Mouse (Mus musculus) heart, embryonic 11.5 days (tissue): ENCODE measurements around the gene Ssbp1. TPM values are rescaled to one million over a fixed set of nuclear protein-coding genes. Genes with fewer than 3 reads are reported as not detected.
A peak's percentile ranks its signal among the peaks of the same experiment; 100 is the strongest.

ENCODE experiments used
- ATAC-seq: fragments of 200-750 bp; cut with Nextera tagmentation; replicated peaks from 2 replicates; pipeline ENCODE4 v1.8.0; 2017; ENCODE audit warnings: moderate library complexity; ENCODE audit not compliant: insufficient number of reproducible peaks, low FRiP score, low TSS enrichment
- H3K27ac ChIP-seq: fragments of 300-500 bp; sonication (generic); 2 replicates; pipeline ENCODE4 v1.5.1; 2014; ENCODE audit warnings: mild to moderate bottlenecking, low read depth, low read length
- H3K27me3 ChIP-seq: fragments of 300-500 bp; sonication (generic); 2 replicates; pipeline ENCODE4 v1.6.1; 2014; ENCODE audit warnings: mild to moderate bottlenecking, low read length, mixed read lengths; ENCODE audit not compliant: control insufficient read depth, insufficient read depth
- H3K36me3 ChIP-seq: fragments of 300-500 bp; sonication (generic); 2 replicates; pipeline ENCODE4 v1.6.1; 2014; ENCODE audit warnings: mild to moderate bottlenecking, low read length, moderate library complexity, mixed read lengths; ENCODE audit not compliant: control insufficient read depth, insufficient read depth
- H3K4me1 ChIP-seq: fragments of 300-500 bp; sonication (generic); 2 replicates; pipeline ENCODE4 v1.6.1; 2014; ENCODE audit warnings: low read length; ENCODE audit not compliant: control insufficient read depth, insufficient read depth
- H3K4me2 ChIP-seq: fragments of 300-500 bp; sonication (generic); 2 replicates; pipeline ENCODE4 v1.6.1; 2014; ENCODE audit warnings: mild to moderate bottlenecking, moderate library complexity
- H3K4me3 ChIP-seq: fragments of 300-500 bp; sonication (generic); 2 replicates; pipeline ENCODE4 v1.5.1; 2014; ENCODE audit warnings: low read depth, low read length
- H3K9ac ChIP-seq: fragments of 300-500 bp; sonication (generic); 2 replicates; pipeline ENCODE4 v1.6.1; 2014; ENCODE audit warnings: mild to moderate bottlenecking, low read depth, low read length, moderate library complexity
- H3K9me3 ChIP-seq: fragments of 300-500 bp; sonication (generic); replicated peaks from 2 replicates; pipeline ENCODE4 v1.6.1; 2016; ENCODE audit warnings: low read length; ENCODE audit not compliant: control insufficient read depth
- WGBS: fragments of 180-500 bp; shearing (Covaris S2); extraction: QIAGEN DNeasy Blood & Tissue Kit; methylation state at CpG from one replicate; pipeline ENCODE4 v1.1.7; 2014; ENCODE audit not compliant: insufficient replicate concordance; 5-methylcytosine and 5-hydroxymethylcytosine counted together
- polyA plus RNA-seq: library from polyadenylated mRNA; unstranded; fragments of >200 nt; fragmentation: Nextera tagmentation; extraction: Ambion mirVana; gene quantifications from 2 replicates; pipeline ENCODE4 v1.2.1, GENCODE M21; 2014

The Ssbp1 gene
- polyA plus RNA-seq = 108 and 112 TPM in 2 replicates

GRCm38 (mm10) chr6:40470916-40471719 is at the start of gene Ssbp1:
Gene Ssbp1, plus strand, starts transcription at chr6:40471352.
- H3K9ac ChIP-seq = peak within 1 kb of the TSS; percentile 94
- WGBS = 1% methylated on average over 54 of the region's 54 CpGs
- H3K4me2 ChIP-seq = peak within 1 kb of the TSS; percentile 83
- H3K36me3 ChIP-seq = peaks cover 15% of the 10 kb centered on the region
- H3K4me3 ChIP-seq = peak within 1 kb of the TSS; percentile 80
- peaks cover 4% of the 10 kb centered on the region for H3K4me1 ChIP-seq
- ATAC-seq = peak; percentile 91
- no peaks in the 10 kb centered on the region for H3K27me3 ChIP-seq
- H3K27ac ChIP-seq = peak within 1 kb of the TSS; percentile 93
- H3K9me3 ChIP-seq = no peaks in the 10 kb centered on the region

- no peaks in the 10 kb centered on the region for H3K27me3 ChIP-seq
- H3K9me3 ChIP-seq = no peaks in the 10 kb centered on the region
- no peak overlapping the region for H3K4me3 ChIP-seq
- H3K9ac ChIP-seq = no peak overlapping the region
- no peaks in the 10 kb centered on the region for H3K4me1 ChIP-seq
- H3K27ac ChIP-seq = no peak overlapping the region
- WGBS = 81% methylated on average over 1 of the region's 1 CpGs
- ATAC-seq = no peak
- no peaks in the 10 kb centered on the region for H3K36me3 ChIP-seq
- no peak overlapping the region for H3K4me2 ChIP-seq
Observed at GRCm38 (mm10) chr6:40423013-40423412, 48.1 kb upstream of the Ssbp1 start.

- H3K4me3 ChIP-seq = no peak overlapping the region
- 46% methylated on average over 1 of the region's 1 CpGs for WGBS
- no peak overlapping the region for H3K9ac ChIP-seq
- H3K9me3 ChIP-seq = no peaks in the 10 kb centered on the region
- ATAC-seq = no peak
- H3K27ac ChIP-seq = no peak overlapping the region
- H3K36me3 ChIP-seq = no peaks in the 10 kb centered on the region
- H3K27me3 ChIP-seq = no peaks in the 10 kb centered on the region
- no peaks in the 10 kb centered on the region for H3K4me1 ChIP-seq
- no peak overlapping the region for H3K4me2 ChIP-seq
Observed at GRCm38 (mm10) chr6:40423774-40424173, 47.4 kb upstream of the Ssbp1 start.

- no peaks in the 10 kb centered on the region for H3K36me3 ChIP-seq
- H3K27ac ChIP-seq = no peak overlapping the region
- no peak overlapping the region for H3K4me2 ChIP-seq
- no peak overlapping the region for H3K4me3 ChIP-seq
- H3K27me3 ChIP-seq = no peaks in the 10 kb centered on the region
- H3K9ac ChIP-seq = no peak overlapping the region
- ATAC-seq = no peak
- H3K4me1 ChIP-seq = no peaks in the 10 kb centered on the region
- 79% methylated on average over 7 of the region's 7 CpGs for WGBS
- no peaks in the 10 kb centered on the region for H3K9me3 ChIP-seq
Observed at GRCm38 (mm10) chr6:40427441-40427840, 43.7 kb upstream of the Ssbp1 start.

GRCm38 (mm10) chr6:40428696-40429095 is 42.5 kb upstream of the Ssbp1 start:
- no peaks in the 10 kb centered on the region for H3K36me3 ChIP-seq
- no peaks in the 10 kb centered on the region for H3K9me3 ChIP-seq
- H3K9ac ChIP-seq = no peak overlapping the region
- no peak overlapping the region for H3K27ac ChIP-seq
- 60% methylated on average over 3 of the region's 3 CpGs for WGBS
- H3K4me1 ChIP-seq = no peaks in the 10 kb centered on the region
- no peaks in the 10 kb centered on the region for H3K27me3 ChIP-seq
- ATAC-seq = no peak
- no peak overlapping the region for H3K4me3 ChIP-seq
- H3K4me2 ChIP-seq = no peak overlapping the region

- Histone ChIP-seq H3K9me3 (no peaks in the 10 kb centered on the region), H3K9ac (no peak overlapping the region), H3K36me3 (no peaks in the 10 kb centered on the region), H3K27ac (no peak overlapping the region), H3K4me3 (no peak overlapping the region), H3K27me3 (no peaks in the 10 kb centered on the region), H3K4me1 (no peaks in the 10 kb centered on the region), H3K4me2 (no peak overlapping the region)
- WGBS = 81% methylated on average over 4 of the region's 4 CpGs
- ATAC-seq = no peak
Observed at GRCm38 (mm10) chr6:40429521-40429931, 41.6 kb upstream of the Ssbp1 start.

- 82% methylated on average over 3 of the region's 3 CpGs for WGBS
- Histone ChIP-seq H3K9ac (no peak overlapping the region), H3K4me2 (no peak overlapping the region), H3K36me3 (no peaks in the 10 kb centered on the region), H3K27ac (no peak overlapping the region), H3K9me3 (no peaks in the 10 kb centered on the region), H3K4me1 (no peaks in the 10 kb centered on the region), H3K4me3 (no peak overlapping the region), H3K27me3 (no peaks in the 10 kb centered on the region)
- no peak for ATAC-seq
Observed at GRCm38 (mm10) chr6:40430251-40430650, 40.9 kb upstream of the Ssbp1 start.

GRCm38 (mm10) chr6:40430878-40431277 is 40.3 kb upstream of the Ssbp1 start:
- no peaks in the 10 kb centered on the region for H3K4me1 ChIP-seq
- no peak for ATAC-seq
- H3K4me3 ChIP-seq = no peak overlapping the region
- no peak overlapping the region for H3K4me2 ChIP-seq
- 72% methylated on average over 3 of the region's 3 CpGs for WGBS
- no peak overlapping the region for H3K27ac ChIP-seq
- no peaks in the 10 kb centered on the region for H3K9me3 ChIP-seq
- no peaks in the 10 kb centered on the region for H3K27me3 ChIP-seq
- no peak overlapping the region for H3K9ac ChIP-seq
- H3K36me3 ChIP-seq = no peaks in the 10 kb centered on the region

GRCm38 (mm10) chr6:40431356-40431755 is 39.8 kb upstream of the Ssbp1 start:
- ATAC-seq = no peak
- Histone ChIP-seq H3K27me3 (no peaks in the 10 kb centered on the region), H3K36me3 (no peaks in the 10 kb centered on the region), H3K4me2 (no peak overlapping the region), H3K4me3 (no peak overlapping the region), H3K9ac (no peak overlapping the region), H3K4me1 (no peaks in the 10 kb centered on the region), H3K9me3 (no peaks in the 10 kb centered on the region), H3K27ac (no peak overlapping the region)
- WGBS = 53% methylated on average over 4 of the region's 4 CpGs
